Mouse (Mus musculus): ENCODE results near the gene Stxbp6.

DNA sequence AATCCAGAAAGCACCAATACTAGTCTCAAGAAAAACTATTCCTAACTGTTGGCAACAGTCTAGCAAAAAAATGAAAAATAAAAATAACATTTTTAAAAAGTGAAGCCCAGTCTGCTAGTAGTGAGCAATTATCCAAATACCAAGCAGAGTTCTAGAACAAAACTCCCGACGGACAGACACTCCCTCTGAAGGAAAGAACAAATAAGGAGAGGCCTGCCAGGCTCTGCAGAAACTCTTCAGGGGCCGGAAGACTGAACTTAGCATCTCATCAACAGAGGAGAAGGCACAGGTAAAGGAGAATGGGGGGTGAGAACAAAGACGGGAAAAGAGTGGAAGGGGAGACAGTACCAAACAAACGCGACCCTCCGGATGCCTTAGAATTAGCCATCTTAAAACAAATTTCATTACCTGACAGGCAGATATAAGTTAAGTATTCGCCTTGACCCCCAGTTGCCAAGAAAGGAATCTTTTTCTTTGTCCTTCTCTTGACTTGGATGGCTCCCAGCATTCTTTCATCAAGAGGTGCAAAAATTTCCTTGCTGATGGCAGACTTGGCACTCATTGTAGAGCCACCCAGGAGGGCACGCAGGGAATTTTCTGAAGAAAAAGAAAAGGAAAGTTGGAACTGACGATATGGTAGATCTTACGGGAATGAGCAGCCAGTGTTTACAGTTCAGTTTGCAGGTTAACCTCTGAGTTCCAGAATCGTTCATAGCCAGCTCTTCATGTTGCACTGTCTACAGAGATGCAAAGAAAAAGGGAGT is 55.3 kb downstream of the Stxbp6 start:
- TF ChIP-seq CTCF (IDR thresholded peaks at IDR 0.05; ENCODE audit: low read depth) = no peak
- TF ChIP-seq EP300 (optimal IDR thresholded peaks at IDR 0.05) = no peak
